Mouse (Mus musculus): ENCODE data around the gene Prdm10. TPM values are rescaled to one million over a fixed set of nuclear protein-coding genes. Genes with fewer than 3 reads are reported as not detected.

The Prdm10 gene
- polyA plus RNA-seq, 1 experiment, result 9.6 TPM

DNA sequence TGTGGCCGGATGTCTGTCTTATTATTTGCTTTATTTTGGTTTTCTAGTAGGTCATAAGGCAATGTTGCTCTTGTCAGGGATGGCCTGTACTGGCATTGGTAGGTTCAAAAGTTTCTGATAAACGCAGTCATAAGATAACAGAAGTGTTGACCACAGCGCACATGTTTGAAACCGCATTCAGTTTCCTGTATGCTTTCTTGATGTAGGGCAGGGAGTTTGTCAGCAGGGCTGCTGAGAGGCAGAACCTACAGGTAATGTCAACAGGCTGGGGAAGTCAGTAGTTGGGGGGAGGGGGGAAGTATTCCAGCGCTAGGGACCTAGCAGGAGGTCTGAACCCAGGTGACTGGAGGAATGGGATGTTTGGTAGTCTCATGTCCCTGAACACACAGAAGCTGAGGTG is 20.8 kb downstream of the Prdm10 start:
- no peak overlapping the region; the same call in 1 of the 2 replicates for H3K27ac ChIP-seq (ENCODE audit: control insufficient read depth, insufficient read depth, low read depth, low read length, poor library complexity)
- H3K4me1 ChIP-seq (ENCODE audit: control insufficient read depth, insufficient read depth, low read length), result peaks cover 1% of the 10 kb centered on the region; the same call in 1 of the 2 replicates
- TF ChIP-seq CTCF (IDR thresholded peaks at IDR 0.05; ENCODE audit: control insufficient read depth, insufficient read depth, low read length) (no peak), POLR2A (IDR thresholded peaks at IDR 0.05; ENCODE audit: borderline replicate concordance, control insufficient read depth, low read depth, low read length) (no peak)
- WGBS, result 8% methylated on average over 5 of the region's 5 CpGs
- no peak overlapping the region for H3K4me3 ChIP-seq (replicated peaks; ENCODE audit: control insufficient read depth, low read depth, low read length)

DNA sequence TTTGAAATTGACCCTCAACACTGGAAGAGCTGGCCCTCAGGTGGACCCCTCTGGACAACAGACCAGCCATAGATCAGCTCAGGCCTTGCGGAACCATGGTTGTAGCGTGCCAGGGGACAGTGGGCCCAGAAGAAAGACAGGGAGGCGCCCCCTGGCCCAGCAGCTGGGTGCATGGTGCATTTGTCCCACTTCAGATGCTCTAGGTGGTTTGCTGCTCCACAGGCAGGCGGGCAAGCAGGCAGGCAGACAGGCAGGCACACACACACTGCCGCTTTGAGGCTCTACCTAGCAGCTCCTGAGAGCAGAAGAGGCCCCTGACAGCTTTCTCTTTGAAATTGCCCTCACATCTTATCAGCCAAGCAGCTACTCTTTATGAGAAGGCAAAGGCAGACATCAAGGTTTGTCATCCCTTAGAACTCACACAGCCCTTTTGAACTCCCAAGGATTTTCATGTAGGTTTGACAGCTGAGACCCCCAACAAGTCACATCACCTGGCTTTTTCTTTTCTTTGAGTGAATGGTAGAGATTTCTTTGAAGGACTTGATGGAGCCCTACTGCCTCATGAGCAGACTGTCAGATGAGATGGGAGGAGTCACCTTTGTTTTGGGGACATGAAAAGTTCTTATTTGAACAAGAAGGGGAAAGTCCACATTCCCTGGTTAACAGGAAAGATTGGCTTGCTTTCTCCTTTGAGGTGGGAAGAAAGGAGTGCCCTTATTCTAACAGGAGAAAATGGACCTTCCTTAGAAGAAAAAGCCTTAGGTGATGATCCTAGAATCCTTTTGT is 21.4 kb downstream of the Prdm10 start:
- no peak overlapping the region; the same call in 1 of the 2 replicates for H3K27ac ChIP-seq (ENCODE audit: control insufficient read depth, insufficient read depth, low read depth, low read length, poor library complexity)
- H3K4me3 ChIP-seq (replicated peaks; ENCODE audit: control insufficient read depth, low read depth, low read length), result no peak overlapping the region
- WGBS, result 74% methylated on average over 5 of the region's 5 CpGs
- TF ChIP-seq POLR2A (IDR thresholded peaks at IDR 0.05; ENCODE audit: borderline replicate concordance, control insufficient read depth, low read depth, low read length) (no peak), CTCF (IDR thresholded peaks at IDR 0.05; ENCODE audit: control insufficient read depth, insufficient read depth, low read length) (no peak)
- peaks cover 1% of the 10 kb centered on the region; the same call in 1 of the 2 replicates for H3K4me1 ChIP-seq (ENCODE audit: control insufficient read depth, insufficient read depth, low read length)

DNA sequence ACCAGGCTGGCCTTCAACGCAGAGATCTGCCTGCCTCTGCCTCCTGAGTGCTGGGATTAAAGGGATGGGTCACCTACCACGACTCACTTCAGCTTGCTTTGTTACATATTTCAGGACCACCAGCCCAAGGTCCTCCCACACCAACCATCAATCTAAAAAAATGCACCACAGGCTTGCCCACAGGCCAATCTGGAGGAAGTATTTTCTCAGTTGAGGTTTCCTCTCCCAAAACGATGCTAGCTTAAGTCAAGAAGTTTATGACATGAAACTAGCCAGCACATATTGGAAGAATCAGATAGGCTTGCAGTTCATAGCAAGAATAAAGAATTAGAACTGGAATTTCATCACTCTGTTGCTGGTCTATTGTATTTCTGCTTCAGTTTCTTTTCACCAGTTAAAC is 24.0 kb downstream of the Prdm10 start:
- no peak overlapping the region for H3K27ac ChIP-seq (ENCODE audit: control insufficient read depth, insufficient read depth, low read depth, low read length, poor library complexity)
- no peak for TF ChIP-seq CTCF (IDR thresholded peaks at IDR 0.05; ENCODE audit: control insufficient read depth, insufficient read depth, low read length)
- no peak for TF ChIP-seq POLR2A (IDR thresholded peaks at IDR 0.05; ENCODE audit: borderline replicate concordance, control insufficient read depth, low read depth, low read length)
- WGBS, result 27% methylated on average over 3 of the region's 3 CpGs
- H3K4me3 ChIP-seq (replicated peaks; ENCODE audit: control insufficient read depth, low read depth, low read length), result no peak overlapping the region
- peaks cover 1% of the 10 kb centered on the region; the same call in 1 of the 2 replicates for H3K4me1 ChIP-seq (ENCODE audit: control insufficient read depth, insufficient read depth, low read length)

DNA sequence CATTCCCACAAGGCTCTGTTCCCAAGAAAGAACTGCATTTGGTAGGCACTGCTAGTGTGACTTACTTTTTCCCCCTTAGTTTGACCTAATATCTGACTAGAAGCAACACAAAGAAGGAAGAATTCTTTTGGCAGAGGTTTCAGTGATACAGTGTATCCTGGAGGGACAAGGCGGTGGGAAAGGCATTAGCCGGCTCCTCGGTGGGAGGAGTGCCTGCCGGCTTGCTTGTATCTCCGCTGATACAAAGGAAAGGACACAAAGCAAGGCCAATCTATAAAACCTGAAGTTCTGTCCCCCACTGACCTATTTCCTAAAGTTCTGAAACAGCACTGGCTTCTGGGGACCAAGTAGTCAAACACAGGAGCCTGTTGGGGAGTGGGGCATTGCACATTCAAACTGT is 24.8 kb downstream of the Prdm10 start:
- Histone ChIP-seq H3K4me1 (ENCODE audit: control insufficient read depth, insufficient read depth, low read length) (peaks cover 1% of the 10 kb centered on the region; the same call in 1 of the 2 replicates), H3K27ac (ENCODE audit: control insufficient read depth, insufficient read depth, low read depth, low read length, poor library complexity) (no peak overlapping the region), H3K4me3 (replicated peaks; ENCODE audit: control insufficient read depth, low read depth, low read length) (no peak overlapping the region)
- 93% methylated on average over 5 of the region's 5 CpGs for WGBS
- TF ChIP-seq CTCF (IDR thresholded peaks at IDR 0.05; ENCODE audit: control insufficient read depth, insufficient read depth, low read length) (no peak), POLR2A (IDR thresholded peaks at IDR 0.05; ENCODE audit: borderline replicate concordance, control insufficient read depth, low read depth, low read length) (no peak)

DNA sequence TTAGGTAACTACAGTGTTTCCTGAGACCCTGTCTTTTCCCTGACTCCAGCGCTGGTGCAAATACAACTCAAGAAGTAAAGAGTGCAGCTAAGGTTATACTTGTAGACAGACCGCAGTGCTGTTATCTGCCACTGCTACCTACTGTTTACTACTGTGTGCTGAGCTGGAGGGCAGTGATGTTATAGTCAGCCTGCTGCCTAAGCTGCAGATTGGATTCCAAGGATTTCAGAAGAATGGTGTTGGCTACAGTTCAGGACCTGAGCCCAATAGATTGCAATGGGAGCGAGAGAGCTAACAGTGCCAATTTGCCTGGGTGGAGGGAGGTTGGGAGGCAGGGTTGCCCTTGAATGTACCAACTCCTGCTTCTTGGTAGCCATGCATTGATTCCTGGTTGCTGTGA is 25.5 kb downstream of the Prdm10 start:
- H3K4me3 ChIP-seq (replicated peaks; ENCODE audit: control insufficient read depth, low read depth, low read length), result no peak overlapping the region
- no peak overlapping the region for H3K27ac ChIP-seq (ENCODE audit: control insufficient read depth, insufficient read depth, low read depth, low read length, poor library complexity)
- peaks cover 3% of the 10 kb centered on the region; the same call in 1 of the 2 replicates for H3K4me1 ChIP-seq (ENCODE audit: control insufficient read depth, insufficient read depth, low read length)
- TF ChIP-seq POLR2A (IDR thresholded peaks at IDR 0.05; ENCODE audit: borderline replicate concordance, control insufficient read depth, low read depth, low read length), result no peak
- no peak for TF ChIP-seq CTCF (IDR thresholded peaks at IDR 0.05; ENCODE audit: control insufficient read depth, insufficient read depth, low read length)
- WGBS, result 83% methylated on average over 3 of the region's 3 CpGs

DNA sequence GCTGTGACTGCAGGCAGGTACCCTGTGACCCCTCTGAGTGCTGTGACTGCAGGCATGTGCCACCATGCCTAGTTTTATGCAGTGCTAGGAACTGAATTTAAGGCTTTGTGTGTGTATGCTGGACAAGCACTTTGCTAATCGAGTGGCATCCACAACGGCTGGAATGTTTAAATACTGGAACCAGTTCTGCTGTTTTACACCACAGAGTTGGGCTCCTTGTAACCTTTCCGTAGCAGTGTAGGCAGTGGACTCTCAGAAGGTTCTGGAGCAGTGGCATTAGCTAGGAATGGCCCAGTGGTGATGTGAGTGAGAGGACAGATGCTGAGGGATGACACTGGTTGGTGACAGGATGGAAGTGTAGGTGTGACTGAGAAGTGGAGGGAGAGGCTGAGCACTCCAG is 26.9 kb downstream of the Prdm10 start:
- Histone ChIP-seq H3K27ac (ENCODE audit: control insufficient read depth, insufficient read depth, low read depth, low read length, poor library complexity) (no peak overlapping the region), H3K4me3 (replicated peaks; ENCODE audit: control insufficient read depth, low read depth, low read length) (no peak overlapping the region), H3K4me1 (ENCODE audit: control insufficient read depth, insufficient read depth, low read length) (peaks cover 3% of the 10 kb centered on the region; the same call in 1 of the 2 replicates)
- no peak for TF ChIP-seq POLR2A (IDR thresholded peaks at IDR 0.05; ENCODE audit: borderline replicate concordance, control insufficient read depth, low read depth, low read length)
- no peak for TF ChIP-seq CTCF (IDR thresholded peaks at IDR 0.05; ENCODE audit: control insufficient read depth, insufficient read depth, low read length)
- 88% methylated on average over 3 of the region's 3 CpGs for WGBS

DNA sequence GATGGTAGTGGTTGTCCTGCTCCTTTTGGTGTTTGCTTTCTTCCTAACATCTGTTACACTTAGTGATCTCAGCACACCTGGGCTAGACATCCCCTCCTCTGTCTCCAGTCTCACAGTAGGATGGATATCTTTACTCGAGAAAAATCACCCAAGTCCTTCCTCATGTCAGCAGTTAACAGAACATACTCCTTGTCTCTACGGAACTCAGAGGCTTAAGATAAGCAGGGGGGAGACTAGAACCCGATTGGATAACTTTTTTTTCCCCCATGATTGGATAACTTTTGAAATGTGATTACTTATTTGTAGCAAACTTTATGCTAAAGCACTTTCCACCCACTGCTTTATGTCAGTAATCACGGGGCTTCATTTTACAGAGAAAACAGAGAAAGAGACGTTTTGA is 28.7 kb downstream of the Prdm10 start:
- Histone ChIP-seq H3K4me1 (ENCODE audit: control insufficient read depth, insufficient read depth, low read length) (peaks cover 3% of the 10 kb centered on the region; the same call in 1 of the 2 replicates), H3K27ac (ENCODE audit: control insufficient read depth, insufficient read depth, low read depth, low read length, poor library complexity) (no peak overlapping the region), H3K4me3 (replicated peaks; ENCODE audit: control insufficient read depth, low read depth, low read length) (no peak overlapping the region)
- TF ChIP-seq CTCF (IDR thresholded peaks at IDR 0.05; ENCODE audit: control insufficient read depth, insufficient read depth, low read length), result no peak
- no peak for TF ChIP-seq POLR2A (IDR thresholded peaks at IDR 0.05; ENCODE audit: borderline replicate concordance, control insufficient read depth, low read depth, low read length)
- 67% methylated on average over 5 of the region's 5 CpGs for WGBS

DNA sequence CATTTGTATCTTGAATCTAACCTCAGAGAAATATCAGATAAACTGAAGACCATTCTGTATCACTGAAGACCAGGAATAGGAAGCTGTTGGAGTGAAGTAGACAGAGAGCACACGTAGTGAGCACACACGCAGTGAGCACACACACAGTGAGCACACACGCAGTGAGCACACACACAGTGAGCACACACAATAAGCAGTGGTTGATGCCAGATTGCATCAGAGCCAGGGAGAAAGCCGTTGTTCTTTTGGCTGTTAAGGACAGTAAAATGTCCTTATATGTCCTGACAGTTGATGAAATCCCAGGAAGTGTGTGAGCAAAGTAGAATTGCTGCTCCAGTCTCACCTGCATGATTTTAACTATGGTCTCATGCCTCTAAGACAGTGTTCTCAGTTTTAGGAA is 30.3 kb downstream of the Prdm10 start:
- TF ChIP-seq POLR2A (IDR thresholded peaks at IDR 0.05; ENCODE audit: borderline replicate concordance, control insufficient read depth, low read depth, low read length), result no peak
- no peak for TF ChIP-seq CTCF (IDR thresholded peaks at IDR 0.05; ENCODE audit: control insufficient read depth, insufficient read depth, low read length)
- 48% methylated on average over 4 of the region's 4 CpGs for WGBS
- Histone ChIP-seq H3K4me1 (ENCODE audit: control insufficient read depth, insufficient read depth, low read length) (peaks cover 1% of the 10 kb centered on the region; the same call in 1 of the 2 replicates), H3K4me3 (replicated peaks; ENCODE audit: control insufficient read depth, low read depth, low read length) (no peak overlapping the region), H3K27ac (ENCODE audit: control insufficient read depth, insufficient read depth, low read depth, low read length, poor library complexity) (no peak overlapping the region)
